Mouse (Mus musculus) testis, adult 2 months (tissue): Measurements from ENCODE around the gene Samd1.

Source experiments
- CTCF ChIP-seq: fragments of 200-500 bp; IDR thresholded peaks from 2 replicates; pipeline ENCODE4 v1.5.1; 2012; ENCODE audit warnings: low read depth, mild to moderate bottlenecking, inconsistent platforms, low read length, moderate library complexity; ENCODE audit not compliant: control insufficient read depth, insufficient read depth, insufficient replicate concordance
- POLR2A ChIP-seq: fragments of 200-500 bp; IDR thresholded peaks from 2 replicates; pipeline ENCODE4 v1.6.1; 2012; ENCODE audit warnings: low read depth, mild to moderate bottlenecking, inconsistent platforms, low read length, moderate library complexity; ENCODE audit not compliant: control insufficient read depth

GRCm38 (mm10) chr8:83955958-83956218 lies 41.6 kb upstream of the Samd1 start:
- no peak for TF ChIP-seq CTCF
- no peak for TF ChIP-seq POLR2A
